Mouse (Mus musculus) limb, embryonic 14.5 days (tissue): ENCODE measurements around the gene Ccdc12. TPM values are rescaled to one million over a fixed set of nuclear protein-coding genes. Genes with fewer than 3 reads are reported as not detected.

Experiments used
- ATAC-seq: fragments of 200-750 bp; cut with Nextera tagmentation; 2 replicates; pipeline ENCODE4 v1.8.0; 2017; ENCODE audit warnings: low read depth, moderate number of reproducible peaks, moderate TSS enrichment; ENCODE audit not compliant: low FRiP score
- DNase-seq: peaks from one replicate; pipeline ENCODE4 v3.0.0-alpha.2; 2015; ENCODE audit warnings: low spot score
- H3K27ac ChIP-seq: fragments of 300-500 bp; sonication (generic); replicated peaks from 2 replicates; pipeline ENCODE4 v1.5.1; 2014; ENCODE audit warnings: low read depth, mild to moderate bottlenecking, low read length, moderate library complexity, mixed read lengths
- H3K27me3 ChIP-seq: fragments of 300-500 bp; sonication (generic); 2 replicates; pipeline ENCODE4 v1.6.1; 2014; ENCODE audit warnings: low read length, mixed read lengths; ENCODE audit not compliant: control insufficient read depth, insufficient read depth
- H3K36me3 ChIP-seq: fragments of 300-500 bp; sonication (generic); 2 replicates; pipeline ENCODE4 v1.6.1; 2014; ENCODE audit warnings: mild to moderate bottlenecking, low read length, moderate library complexity, mixed read lengths; ENCODE audit not compliant: control insufficient read depth, insufficient read depth
- H3K4me1 ChIP-seq: fragments of 300-500 bp; sonication (generic); 2 replicates; pipeline ENCODE4 v1.6.1; 2014; ENCODE audit warnings: antibody characterized with exemption, low read length, mixed read lengths; ENCODE audit not compliant: control insufficient read depth, insufficient read depth
- H3K4me2 ChIP-seq: fragments of 300-500 bp; sonication (generic); replicated peaks from 2 replicates; pipeline ENCODE4 v1.6.1; 2014; ENCODE audit warnings: low read depth, mild to moderate bottlenecking, low read length, moderate library complexity; ENCODE audit not compliant: severe bottlenecking
- H3K4me3 ChIP-seq: fragments of 300-500 bp; sonication (generic); replicated peaks from 2 replicates; pipeline ENCODE4 v1.5.1; 2014; ENCODE audit warnings: low read length
- H3K9ac ChIP-seq: fragments of 300-500 bp; sonication (generic); 2 replicates; pipeline ENCODE4 v1.6.1; 2014; ENCODE audit warnings: mild to moderate bottlenecking, low read depth, low read length, moderate library complexity; ENCODE audit not compliant: severe bottlenecking
- H3K9me3 ChIP-seq: fragments of 300-500 bp; sonication (generic); 2 replicates; pipeline ENCODE4 v1.6.1; 2016; ENCODE audit warnings: low read length; ENCODE audit not compliant: control insufficient read depth
- POLR2A ChIP-seq: fragments of 200-500 bp; IDR thresholded peaks from 2 replicates; pipeline ENCODE4 v1.8.0; 2012; ENCODE audit warnings: inconsistent platforms, mild to moderate bottlenecking, moderate library complexity, borderline replicate concordance; ENCODE audit not compliant: insufficient read depth, insufficient read length; ENCODE audit errors: extremely low read depth
- WGBS: fragments of 180-500 bp; shearing (Covaris S2); extraction: QIAGEN DNeasy Blood & Tissue Kit; methylation state at CpG from one replicate; pipeline ENCODE4 v1.1.7; 2014; 5-methylcytosine and 5-hydroxymethylcytosine counted together
- polyA plus RNA-seq, 2 experiments: library from polyadenylated mRNA; depleted of rRNA in 1 of 2; stranded (reverse) in 1 of 2; unstranded in 1 of 2; fragments of >200 nt; fragmentation: Nextera tagmentation in 1 of 2; extraction: Ambion mirVana in 1 of 2; gene quantifications; 2 replicates each; pipeline versions ENCODE4 v1.2.1 to v1.2.3; 2012 to 2014

Ccdc12 gene
- polyA plus RNA-seq, 2 experiments = 83.8 to 102 TPM

DNA sequence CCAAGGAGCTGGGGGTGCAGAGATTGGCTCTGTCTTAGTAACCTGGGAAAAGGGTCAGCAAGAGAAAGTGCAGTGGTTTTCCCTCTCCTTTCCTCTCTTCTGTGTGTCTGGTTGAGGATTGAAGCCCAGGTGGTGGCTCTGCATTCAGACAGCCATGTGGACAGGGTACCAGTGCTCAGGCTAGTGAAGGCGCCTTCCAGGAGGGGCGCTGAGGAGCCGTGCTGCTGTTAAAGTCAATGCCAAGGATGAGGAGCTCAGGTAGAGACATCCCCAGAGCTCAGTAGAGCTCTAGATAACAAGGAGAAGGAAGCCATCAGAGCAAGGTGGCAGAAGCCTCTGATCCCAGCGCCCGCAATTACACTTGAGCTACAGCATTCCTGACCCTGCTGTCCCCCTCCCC, 30.8 kb downstream of the Ccdc12 start:
- ATAC-seq = no peak
- DNase-seq = no peak
- no peaks in the 10 kb centered on the region; the same call in 1 of the 2 replicates for H3K36me3 ChIP-seq
- no peak overlapping the region for H3K4me3 ChIP-seq
- H3K9me3 ChIP-seq = no peaks in the 10 kb centered on the region
- H3K4me2 ChIP-seq = no peak overlapping the region
- whole genome bisulfite sequencing = 72% methylated on average over 5 of the region's 5 CpGs
- no peak overlapping the region for H3K9ac ChIP-seq
- peaks cover 14% of the 10 kb centered on the region for H3K4me1 ChIP-seq
- H3K27ac ChIP-seq = no peak overlapping the region
- H3K27me3 ChIP-seq = no peaks in the 10 kb centered on the region
- no peak for TF ChIP-seq POLR2A

DNA sequence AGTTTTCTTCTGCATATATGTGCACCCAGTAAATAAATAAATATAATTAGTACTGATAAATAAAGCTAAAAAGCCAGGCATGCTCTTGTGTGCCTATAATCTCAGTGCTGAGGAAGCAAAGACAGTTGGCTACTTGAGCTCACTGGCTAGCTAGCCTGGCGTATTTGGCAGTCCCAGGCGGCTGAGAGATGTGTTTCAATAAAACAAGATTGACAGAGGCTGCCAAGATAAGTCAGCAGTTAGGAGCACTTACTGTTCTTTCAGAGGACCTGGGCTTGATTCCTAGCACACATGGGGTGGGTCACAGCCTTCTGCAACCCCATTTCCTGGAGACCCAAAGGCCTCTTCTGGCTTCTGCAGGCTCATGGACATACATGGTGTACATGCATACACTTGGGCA, 31.5 kb downstream of the Ccdc12 start:
- H3K9ac ChIP-seq = no peak overlapping the region
- no peaks in the 10 kb centered on the region; the same call in 1 of the 2 replicates for H3K36me3 ChIP-seq
- no peaks in the 10 kb centered on the region for H3K27me3 ChIP-seq
- H3K27ac ChIP-seq = no peak overlapping the region
- DNase-seq = no peak
- no peak overlapping the region for H3K4me3 ChIP-seq
- no peaks in the 10 kb centered on the region for H3K9me3 ChIP-seq
- H3K4me2 ChIP-seq = no peak overlapping the region
- peaks cover 14% of the 10 kb centered on the region for H3K4me1 ChIP-seq
- ATAC-seq = no peak
- 88% methylated on average over 2 of the region's 2 CpGs for WGBS
- no peak for TF ChIP-seq POLR2A

GRCm38 (mm10) chr9:110689261-110689779, 33.0 kb downstream of the Ccdc12 start:
- Histone ChIP-seq H3K9me3 (no peaks in the 10 kb centered on the region), H3K4me3 (no peak overlapping the region), H3K36me3 (no peaks in the 10 kb centered on the region; the same call in 1 of the 2 replicates), H3K4me1 (peaks cover under 1% of the 10 kb centered on the region; the same call in 1 of the 2 replicates), H3K27me3 (no peaks in the 10 kb centered on the region), H3K9ac (no peak overlapping the region), H3K4me2 (no peak overlapping the region), H3K27ac (no peak overlapping the region)
- no peak for ATAC-seq
- DNase-seq = no peak
- no peak for TF ChIP-seq POLR2A
- 88% methylated on average over 8 of the region's 8 CpGs for WGBS

DNA sequence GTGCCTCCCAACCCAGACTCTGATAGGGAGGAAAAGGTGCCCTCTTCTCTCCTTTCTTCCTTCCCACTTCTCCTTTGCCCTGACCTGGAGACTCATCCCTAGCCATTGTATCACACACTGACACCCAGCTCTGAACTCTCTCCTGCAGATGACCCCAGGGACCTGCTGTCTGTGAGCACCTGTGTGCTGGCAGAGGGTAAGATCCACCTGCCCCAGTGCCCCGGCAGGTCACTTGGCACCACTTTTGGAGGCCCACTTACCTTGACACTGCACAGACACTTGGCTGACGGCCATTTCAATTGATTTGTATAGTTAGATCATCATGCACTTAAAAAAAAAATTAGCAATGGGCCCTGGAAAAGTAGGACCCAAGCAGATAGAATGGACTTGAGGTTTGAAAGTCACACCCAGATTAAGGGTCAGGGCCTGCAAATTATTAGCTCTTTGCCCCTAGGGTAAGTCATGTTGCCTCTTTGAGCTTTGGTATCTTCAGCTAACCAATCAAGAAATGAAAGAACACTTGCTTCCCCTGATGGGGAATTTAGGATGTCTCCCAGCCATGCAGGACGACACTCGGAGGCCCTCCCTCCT, 39.0 kb downstream of the Ccdc12 start:
- TF ChIP-seq POLR2A = no peak
- no peak for ATAC-seq
- Histone ChIP-seq H3K27ac (no peak overlapping the region), H3K4me3 (no peak overlapping the region), H3K36me3 (peaks cover 5% of the 10 kb centered on the region; the same call in 1 of the 2 replicates), H3K27me3 (no peaks in the 10 kb centered on the region), H3K9me3 (no peaks in the 10 kb centered on the region), H3K4me1 (no peaks in the 10 kb centered on the region), H3K9ac (no peak overlapping the region), H3K4me2 (no peak overlapping the region)
- WGBS = 89% methylated on average over 4 of the region's 4 CpGs
- DNase-seq = no peak

GRCm38 (mm10) chr9:110696427-110696826, 40.1 kb downstream of the Ccdc12 start:
- H3K4me3 ChIP-seq = no peak overlapping the region
- no peak for ATAC-seq
- peaks cover 5% of the 10 kb centered on the region; the same call in 1 of the 2 replicates for H3K36me3 ChIP-seq
- H3K4me2 ChIP-seq = no peak overlapping the region
- no peak overlapping the region for H3K27ac ChIP-seq
- H3K4me1 ChIP-seq = no peaks in the 10 kb centered on the region
- WGBS = 94% methylated on average over 5 of the region's 5 CpGs
- no peak for DNase-seq
- H3K9me3 ChIP-seq = no peaks in the 10 kb centered on the region
- H3K27me3 ChIP-seq = no peaks in the 10 kb centered on the region
- no peak for TF ChIP-seq POLR2A
- no peak overlapping the region for H3K9ac ChIP-seq
